ENCODE assay signal across 25 mouse cellular contexts in the genomic region with DNA sequence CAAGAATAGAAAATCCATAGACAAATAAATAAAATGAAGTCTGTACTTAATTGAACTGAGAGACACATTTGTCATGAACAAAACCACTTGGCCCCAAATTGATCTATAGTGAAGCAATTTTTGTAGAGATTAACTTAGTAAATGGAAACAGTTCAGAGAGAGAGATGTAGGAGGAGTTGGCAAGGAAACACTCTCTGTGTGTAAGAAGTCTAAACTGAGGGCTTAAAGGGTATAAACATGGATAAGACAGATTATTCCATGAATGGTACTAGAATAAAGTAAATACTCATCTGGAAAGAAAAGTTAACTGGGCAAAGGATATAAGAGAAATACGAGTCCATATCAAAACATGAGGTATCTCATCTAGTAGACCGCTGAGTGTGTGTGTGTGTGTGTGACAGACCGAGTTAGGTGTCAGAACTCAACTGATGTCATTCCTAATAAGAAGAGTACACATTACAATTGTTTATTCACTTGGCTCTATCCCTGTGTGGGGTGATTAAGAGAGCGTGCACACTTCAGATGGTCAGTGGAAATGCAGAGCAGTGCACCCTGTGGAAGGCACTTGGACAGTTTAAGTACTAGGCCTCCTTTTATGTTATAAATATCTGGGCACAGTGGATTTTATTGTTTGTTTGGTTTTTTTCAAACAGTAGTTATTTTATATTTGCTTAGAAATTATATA.
"Had no signal": no experiment of that assay in that cellular context is flagged by ENCODE, and none has a peak within 500 bp of the region (broad histone marks: within the 10 kb centered on the region; RNA-seq: fewer than 3 reads in every experiment).

No protein-coding gene starts in this region.

- H3K27ac ChIP-seq: gastrocnemius, adult 2 months; heart, embryonic 10.5 days; hindbrain, embryonic 10.5 days; hindbrain, embryonic 12.5 days; hindbrain, embryonic 14.5 days; intestine, embryonic 15.5 days; layer of hippocampus, adult 2 months; limb, embryonic 13.5 days had no signal

- H3K9ac ChIP-seq: heart, embryonic 12.5 days; hindbrain, embryonic 12.5 days; hindbrain, embryonic 14.5 days; intestine, embryonic 15.5 days; limb, embryonic 13.5 days had no signal

- H3K27me3 ChIP-seq: heart, embryonic 12.5 days; hindbrain, embryonic 12.5 days; intestine, embryonic 15.5 days; limb, embryonic 13.5 days had no signal

- H3K4me2 ChIP-seq: heart, embryonic 12.5 days; hindbrain, embryonic 12.5 days; hindbrain, embryonic 14.5 days; intestine, embryonic 15.5 days; limb, embryonic 13.5 days had no signal

- ATAC-seq: hindbrain, embryonic 16.5 days; inflammation-experienced regulatory T-cells, adult 6 months; intestine, embryonic 15.5 days; intestine, postnatal 0 days had no signal

- DNase-seq: gastrocnemius, adult 2 months; gastrocnemius, postnatal 10 days; gastrocnemius, postnatal 25 days; heart, adult 18-20 months; heart, postnatal 10 days; heart, postnatal 4 days; kidney, adult 18-20 months; kidney, adult 8-10 months; kidney, postnatal 10 days; kidney, postnatal 25 days; kidney, postnatal 4 days; layer of hippocampus, adult 9-11 months; layer of hippocampus, postnatal 36 days; left cerebral cortex, postnatal 4 days had no signal

- H3K4me3 ChIP-seq: gastrocnemius, adult 2 months; heart, embryonic 10.5 days; heart, embryonic 12.5 days; hindbrain, embryonic 10.5 days; hindbrain, embryonic 12.5 days; intestine, embryonic 15.5 days; layer of hippocampus, adult 2 months; limb, embryonic 13.5 days had no signal

- H3K9me3 ChIP-seq: heart, embryonic 10.5 days; heart, embryonic 12.5 days; hindbrain, embryonic 10.5 days; hindbrain, embryonic 12.5 days; intestine, embryonic 15.5 days; limb, embryonic 13.5 days had no signal

- H3K4me1 ChIP-seq: heart, embryonic 10.5 days; heart, embryonic 12.5 days; hindbrain, embryonic 10.5 days; hindbrain, embryonic 12.5 days; intestine, embryonic 15.5 days; limb, embryonic 13.5 days had no signal
